Mouse (Mus musculus) megakaryocyte, embryonic 14.5 days (primary cell): ENCODE measurements around the gene Chrna9.

ENCODE experiments used
- FLI1 ChIP-seq: IDR thresholded peaks from 2 replicates; pipeline ENCODE4 v1.6.1; 2012; ENCODE audit warnings: low read length, inconsistent platforms, mixed read lengths
- GATA1 ChIP-seq: IDR thresholded peaks from 3 replicates; pipeline ENCODE4 v1.6.1; 2012; ENCODE audit warnings: mixed read lengths, low read length, inconsistent platforms, borderline replicate concordance

DNA sequence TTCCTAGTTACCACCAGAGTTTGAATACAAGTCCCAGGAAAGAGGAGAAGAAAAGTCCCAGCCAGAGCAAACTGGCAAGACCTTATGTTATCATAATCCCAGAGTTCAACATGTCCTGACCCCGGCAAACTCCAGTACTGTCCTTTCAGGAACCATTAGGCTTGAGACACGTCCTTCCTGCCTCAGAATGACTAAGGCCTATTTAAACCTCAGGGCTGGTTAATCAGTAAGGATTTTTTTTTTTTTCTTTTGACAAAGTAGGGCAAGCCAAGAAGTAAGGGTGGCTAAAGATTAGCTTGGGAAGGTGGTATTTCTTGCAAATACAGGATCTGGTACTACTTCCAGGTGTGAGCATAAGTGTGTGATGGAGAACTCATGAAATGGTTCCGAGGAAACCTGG lies 79.3 kb downstream of the Chrna9 start:
- TF ChIP-seq GATA1 (no peak), FLI1 (no peak)
